Mouse (Mus musculus) embryonic facial prominence, embryonic 15.5 days (tissue): ENCODE data around the gene Phrf1. TPM values are rescaled to one million over a fixed set of nuclear protein-coding genes. Genes with fewer than 3 reads are reported as not detected.
"Not testable (repeated sequence)": the region's sequence is repeated elsewhere in the genome, so short reads cannot be mapped to it uniquely, and the experiment has no call there.

Experiments used
- ATAC-seq: fragments of 200-750 bp; cut with Nextera tagmentation; 2 replicates; pipeline ENCODE4 v1.8.0; 2017; ENCODE audit warnings: low read depth, moderate TSS enrichment; ENCODE audit not compliant: insufficient number of reproducible peaks, low FRiP score, low TSS enrichment
- H3K27ac ChIP-seq: fragments of 300-500 bp; sonication (generic); replicated peaks from 2 replicates; pipeline ENCODE4 v1.5.1; 2015; ENCODE audit warnings: mild to moderate bottlenecking, inconsistent platforms
- H3K27me3 ChIP-seq: fragments of 300-500 bp; sonication (generic); 2 replicates; pipeline ENCODE4 v1.6.1; 2015; ENCODE audit warnings: inconsistent platforms
- H3K36me3 ChIP-seq: fragments of 300-500 bp; sonication (generic); 2 replicates; pipeline ENCODE4 v1.6.1; 2015; ENCODE audit warnings: mild to moderate bottlenecking, inconsistent platforms
- H3K4me1 ChIP-seq: fragments of 300-500 bp; sonication (generic); 2 replicates; pipeline ENCODE4 v1.6.1; 2015; ENCODE audit warnings: inconsistent platforms
- H3K4me2 ChIP-seq: fragments of 300-500 bp; sonication (generic); replicated peaks from 2 replicates; pipeline ENCODE4 v1.6.1; 2015; ENCODE audit warnings: mild to moderate bottlenecking, inconsistent platforms
- H3K4me3 ChIP-seq: fragments of 300-500 bp; sonication (generic); replicated peaks from 2 replicates; pipeline ENCODE4 v1.5.1; 2015; ENCODE audit warnings: mild to moderate bottlenecking, inconsistent platforms
- H3K9ac ChIP-seq: fragments of 300-500 bp; sonication (generic); 2 replicates; pipeline ENCODE4 v1.6.1; 2015; ENCODE audit warnings: inconsistent platforms
- H3K9me3 ChIP-seq: fragments of 300-500 bp; sonication (generic); replicated peaks from 2 replicates; pipeline ENCODE4 v1.6.1; 2016; ENCODE audit warnings: inconsistent platforms
- WGBS: fragments of 180-500 bp; shearing (Covaris S2); methylation state at CpG from one replicate; pipeline ENCODE4 v1.1.7; 2015; 5-methylcytosine and 5-hydroxymethylcytosine counted together
- polyA plus RNA-seq: library from polyadenylated mRNA; unstranded; fragments of >200 nt; fragmentation: Nextera tagmentation; extraction: Ambion mirVana; gene quantifications from 2 replicates; pipeline ENCODE4 v1.2.1, GENCODE M21; 2015

The Phrf1 gene
- polyA plus RNA-seq, 1 experiment from 2014 or later: 68.7 TPM

- H3K9me3 ChIP-seq: no peaks in the 10 kb centered on the region
- H3K4me1 ChIP-seq: peaks cover 52% of the 10 kb centered on the region
- peak overlapping the region; percentile 64 for H3K4me3 ChIP-seq
- peak overlapping the region; percentile 90 for H3K4me2 ChIP-seq
- ATAC-seq: no peak
- peak overlapping the region; percentile 62 for H3K9ac ChIP-seq
- 64% methylated on average over 1 of the region's 1 CpGs for WGBS
- H3K27ac ChIP-seq: peak overlapping the region; percentile 34; the same call in 1 of the 2 replicates
- H3K36me3 ChIP-seq: peaks cover 4% of the 10 kb centered on the region; the same call in 1 of the 2 replicates
- no peaks in the 10 kb centered on the region for H3K27me3 ChIP-seq
These were observed 8.2 kb upstream of the Phrf1 start for GRCm38 (mm10) chr7:141220377-141220776.

- H3K9ac ChIP-seq: peak overlapping the region; percentile 62
- H3K9me3 ChIP-seq: no peaks in the 10 kb centered on the region
- H3K27me3 ChIP-seq: no peaks in the 10 kb centered on the region
- H3K4me3 ChIP-seq: peak overlapping the region; percentile 64
- peak overlapping the region; percentile 90 for H3K4me2 ChIP-seq
- H3K4me1 ChIP-seq: peaks cover 46% of the 10 kb centered on the region
- WGBS: 3% methylated on average over 44 of the region's 44 CpGs
- H3K36me3 ChIP-seq: peaks cover 4% of the 10 kb centered on the region; the same call in 1 of the 2 replicates
- peak overlapping the region; percentile 90 for H3K27ac ChIP-seq
- peak; percentile 98 for ATAC-seq
These were observed 7.1 kb upstream of the Phrf1 start for GRCm38 (mm10) chr7:141221249-141222125.

GRCm38 (mm10) chr7:141222126-141222467 lies 6.5 kb upstream of the Phrf1 start:
- Histone ChIP-seq H3K4me1 (peaks cover 40% of the 10 kb centered on the region), H3K9me3 (no peaks in the 10 kb centered on the region), H3K36me3 (peaks cover 4% of the 10 kb centered on the region; the same call in 1 of the 2 replicates), H3K9ac (no peak overlapping the region; the same call in 1 of the 2 replicates), H3K27ac (peak overlapping the region; percentile 90), H3K4me3 (peak overlapping the region; percentile 64), H3K27me3 (no peaks in the 10 kb centered on the region), H3K4me2 (peak overlapping the region; percentile 90)
- no peak for ATAC-seq
- 8% methylated on average over 8 of the region's 8 CpGs for WGBS

DNA sequence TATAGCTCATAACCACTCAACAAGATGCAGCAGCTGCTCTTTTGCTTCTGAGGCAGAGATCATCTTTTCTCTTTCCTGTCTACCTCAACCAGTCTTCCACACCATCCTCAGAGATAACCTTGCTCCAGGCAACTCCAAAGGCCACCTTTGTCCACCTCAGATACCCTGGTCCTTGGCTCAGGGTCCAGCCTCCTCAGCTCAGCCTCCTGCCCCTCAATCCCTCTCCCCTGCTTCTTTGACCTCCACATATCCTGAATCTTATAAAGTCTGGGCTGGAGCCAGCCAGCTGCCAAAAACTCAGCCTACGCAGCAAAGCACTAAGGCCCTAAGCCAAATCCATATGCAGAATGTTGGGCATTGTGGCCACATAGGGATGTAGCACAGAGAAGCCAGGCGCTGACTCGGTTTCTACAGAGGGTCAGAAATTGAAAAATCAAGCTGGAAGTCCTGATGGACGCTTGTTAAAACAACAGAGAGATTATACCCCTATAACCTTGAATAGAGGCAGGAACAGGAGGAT lies 5.8 kb upstream of the Phrf1 start:
- no peak overlapping the region for H3K4me2 ChIP-seq

DNA sequence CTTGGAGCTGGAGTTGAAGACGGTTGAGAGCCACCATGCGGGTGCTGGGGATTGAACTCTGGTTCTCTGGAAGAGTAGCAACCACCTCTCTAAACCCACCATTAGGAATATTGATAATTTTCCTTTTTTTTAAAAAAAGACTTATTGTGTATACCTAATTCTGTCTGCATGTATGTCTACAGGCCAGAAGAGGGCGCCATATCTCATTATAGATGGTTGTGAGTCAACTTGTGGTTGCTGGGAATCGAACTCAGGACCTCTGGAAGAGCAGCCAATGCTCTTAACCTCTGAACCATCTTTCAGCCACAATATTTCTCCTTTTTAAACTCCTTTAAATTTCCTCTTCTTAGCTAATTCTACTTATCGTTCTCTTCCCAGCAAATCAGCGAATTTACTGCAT lies 2.0 kb upstream of the Phrf1 start:
- H3K9ac ChIP-seq: no peak overlapping the region
- H3K27ac ChIP-seq: no peak overlapping the region
- H3K9me3 ChIP-seq: no peaks in the 10 kb centered on the region
- no peak overlapping the region for H3K4me2 ChIP-seq
- no peak for ATAC-seq
- no peak overlapping the region for H3K4me3 ChIP-seq
- no peaks in the 10 kb centered on the region for H3K27me3 ChIP-seq
- 82% methylated on average over 6 of the region's 6 CpGs for WGBS
- H3K4me1 ChIP-seq: peaks cover 34% of the 10 kb centered on the region
- H3K36me3 ChIP-seq: peaks cover 7% of the 10 kb centered on the region

More for the DNA sequence above, 5.8 kb upstream of the Phrf1 start:
- H3K36me3 ChIP-seq: peaks cover 3% of the 10 kb centered on the region; the same call in 1 of the 2 replicates
- H3K4me1 ChIP-seq: peaks cover 34% of the 10 kb centered on the region
- 85% methylated on average over 4 of the region's 4 CpGs for WGBS
- H3K9me3 ChIP-seq: no peaks in the 10 kb centered on the region
- peak overlapping the region; percentile 90 for H3K27ac ChIP-seq
- H3K4me3 ChIP-seq: no peak overlapping the region
- no peaks in the 10 kb centered on the region for H3K27me3 ChIP-seq
- no peak overlapping the region for H3K9ac ChIP-seq
- ATAC-seq: no peak

DNA sequence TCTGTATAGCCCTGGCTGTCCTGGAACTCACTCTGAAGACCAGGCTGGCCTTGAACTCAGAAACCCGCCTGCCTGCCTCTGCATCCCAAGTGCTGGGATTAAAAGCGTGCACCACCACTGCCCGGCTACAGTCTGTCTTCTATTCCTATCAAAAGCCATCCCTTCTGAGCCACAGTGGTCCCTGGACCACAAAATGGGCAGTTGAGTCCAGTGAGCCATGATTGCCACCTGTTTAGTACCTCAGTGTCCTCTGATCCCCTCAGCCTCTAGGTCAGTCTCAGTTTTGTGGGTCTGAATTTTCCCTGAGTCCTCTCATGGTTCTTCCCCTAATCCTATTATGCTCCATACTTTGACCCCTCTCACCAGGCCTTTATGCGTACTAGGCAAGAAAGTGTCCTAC lies 788 bp upstream of the Phrf1 start:
- no peak overlapping the region for H3K9ac ChIP-seq
- H3K4me3 ChIP-seq: peak overlapping the region; percentile 100; the same call in 1 of the 2 replicates
- H3K4me2 ChIP-seq: peak overlapping the region; percentile 74; the same call in 1 of the 2 replicates
- peaks cover 15% of the 10 kb centered on the region for H3K36me3 ChIP-seq
- H3K27ac ChIP-seq: no peak overlapping the region; the same call in 1 of the 2 replicates
- WGBS: 81% methylated on average over 4 of the region's 4 CpGs
- H3K9me3 ChIP-seq: no peaks in the 10 kb centered on the region
- no peak for ATAC-seq
- peaks cover 24% of the 10 kb centered on the region for H3K4me1 ChIP-seq
- H3K27me3 ChIP-seq: no peaks in the 10 kb centered on the region

GRCm38 (mm10) chr7:141229702-141230101 lies 1.1 kb downstream of the Phrf1 start:
- 54% methylated on average over 6 of the region's 6 CpGs for WGBS
- H3K27ac ChIP-seq: no peak overlapping the region

DNA sequence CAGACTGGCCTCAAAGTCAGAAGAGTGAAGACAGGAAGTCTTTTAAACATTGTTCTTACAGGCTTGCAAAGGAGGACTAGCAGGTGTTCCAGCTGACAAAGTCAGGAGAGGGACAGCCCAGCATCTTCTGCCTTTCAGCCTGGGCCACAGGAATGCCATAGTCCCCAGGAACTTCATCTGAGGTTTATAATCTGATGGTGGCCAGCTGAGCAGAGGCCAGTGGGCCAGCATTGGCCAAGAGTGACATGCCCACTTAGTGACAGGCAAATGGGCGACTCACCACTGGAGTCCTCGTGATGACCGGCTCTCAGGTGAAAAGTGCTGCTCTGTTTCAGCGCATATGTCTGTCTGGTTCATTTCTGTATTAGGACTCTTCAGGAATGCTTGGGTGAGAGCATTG lies 2.0 kb downstream of the Phrf1 start:
- Histone ChIP-seq H3K4me1 (peaks cover 22% of the 10 kb centered on the region), H3K27me3 (no peaks in the 10 kb centered on the region), H3K4me2 (peak overlapping the region; percentile 74), H3K36me3 (peaks cover 42% of the 10 kb centered on the region), H3K9me3 (no peaks in the 10 kb centered on the region), H3K4me3 (peak overlapping the region; percentile 8; the same call in 1 of the 2 replicates), H3K9ac (no peak overlapping the region), H3K27ac (no peak overlapping the region)
- WGBS: 89% methylated on average over 4 of the region's 4 CpGs
- no peak for ATAC-seq

More at GRCm38 (mm10) chr7:141229702-141230101, 1.1 kb downstream of the Phrf1 start:
- peak overlapping the region; percentile 100 for H3K4me3 ChIP-seq
- peak overlapping the region; percentile 74 for H3K4me2 ChIP-seq
- ATAC-seq: no peak
- no peaks in the 10 kb centered on the region for H3K27me3 ChIP-seq
- H3K9ac ChIP-seq: peak overlapping the region; percentile 93
- no peaks in the 10 kb centered on the region for H3K9me3 ChIP-seq
- peaks cover 34% of the 10 kb centered on the region for H3K36me3 ChIP-seq
- peaks cover 22% of the 10 kb centered on the region for H3K4me1 ChIP-seq

DNA sequence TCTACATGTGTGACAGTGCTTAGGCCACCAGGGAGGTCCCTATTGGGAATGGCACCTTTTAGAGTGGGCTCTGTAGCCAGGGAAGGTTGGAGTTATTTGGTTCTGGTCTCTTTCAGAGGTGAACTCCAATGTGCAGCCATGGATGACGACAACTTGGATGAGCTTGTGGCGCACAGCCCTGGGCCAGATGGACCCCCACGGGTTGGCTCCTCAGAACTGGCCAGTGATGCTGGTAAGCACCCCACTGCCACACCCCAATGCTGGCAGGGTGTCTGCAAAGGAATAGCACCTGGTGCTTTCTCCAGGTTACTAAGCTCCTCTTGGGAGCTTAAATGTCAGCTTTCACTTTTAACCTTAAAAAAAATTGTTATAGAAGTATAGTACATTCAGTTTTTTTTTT lies 2.5 kb downstream of the Phrf1 start:
- no peak overlapping the region for H3K4me3 ChIP-seq
- no peak for ATAC-seq
- 94% methylated on average over 3 of the region's 3 CpGs for WGBS
- H3K4me2 ChIP-seq: no peak overlapping the region
- peaks cover 22% of the 10 kb centered on the region for H3K4me1 ChIP-seq
- no peak overlapping the region for H3K9ac ChIP-seq
- peaks cover 48% of the 10 kb centered on the region for H3K36me3 ChIP-seq
- H3K27me3 ChIP-seq: no peaks in the 10 kb centered on the region
- H3K27ac ChIP-seq: no peak overlapping the region
- no peaks in the 10 kb centered on the region for H3K9me3 ChIP-seq

- 90% methylated on average over 10 of the region's 10 CpGs for WGBS
- ATAC-seq: no peak
- Histone ChIP-seq H3K9ac (no peak overlapping the region), H3K4me3 (no peak overlapping the region), H3K36me3 (peaks cover 50% of the 10 kb centered on the region), H3K4me1 (peaks cover 22% of the 10 kb centered on the region), H3K4me2 (no peak overlapping the region), H3K27me3 (no peaks in the 10 kb centered on the region), H3K9me3 (no peaks in the 10 kb centered on the region), H3K27ac (no peak overlapping the region)
These were observed 3.0 kb downstream of the Phrf1 start for GRCm38 (mm10) chr7:141231551-141231950.

GRCm38 (mm10) chr7:141250486-141250885 lies 21.9 kb downstream of the Phrf1 start:
- not testable (repeated sequence) for H3K4me2 ChIP-seq, H3K4me1 ChIP-seq, H3K27ac ChIP-seq, H3K4me3 ChIP-seq, ATAC-seq, H3K9me3 ChIP-seq, H3K27me3 ChIP-seq, H3K9ac ChIP-seq
- WGBS: 89% methylated on average over 4 of the region's 4 CpGs
- peaks cover 94% of the 10 kb centered on the region for H3K36me3 ChIP-seq
